Mouse (Mus musculus): ENCODE measurements around the gene Slc7a7. TPM values are rescaled to one million over a fixed set of nuclear protein-coding genes. Genes with fewer than 3 reads are reported as not detected.

Slc7a7 gene
- polyA plus RNA-seq, 1 experiment from 2014 or later = 6.2 TPM

GRCm38 (mm10) chr14:54384396-54384795 is 33.2 kb downstream of the Slc7a7 start:
- Histone ChIP-seq H3K27ac (no peak overlapping the region), H3K4me2 (replicated peaks) (no peak overlapping the region), H3K9me3 (ENCODE audit: control insufficient read depth, low read length) (no peaks in the 10 kb centered on the region), H3K4me3 (replicated peaks; ENCODE audit: low read length) (no peak overlapping the region), H3K27me3 (ENCODE audit: control insufficient read depth, insufficient read depth, low read length) (no peaks in the 10 kb centered on the region), H3K36me3 (replicated peaks; ENCODE audit: control insufficient read depth, insufficient read depth) (no peaks in the 10 kb centered on the region), H3K9ac (no peak overlapping the region), H3K4me1 (replicated peaks; ENCODE audit: control insufficient read depth, insufficient read depth, low read length) (no peaks in the 10 kb centered on the region)
- ATAC-seq (ENCODE audit: low FRiP score) = no peak
- DNase-seq (ENCODE audit: low spot score) = no peak
- WGBS = 93% methylated on average over 8 of the region's 8 CpGs

- 53% methylated on average over 4 of the region's 4 CpGs for WGBS
- Histone ChIP-seq H3K27me3 (ENCODE audit: control insufficient read depth, insufficient read depth, low read length) (no peaks in the 10 kb centered on the region), H3K27ac (no peak overlapping the region), H3K9ac (no peak overlapping the region), H3K4me3 (replicated peaks; ENCODE audit: low read length) (no peak overlapping the region), H3K4me2 (replicated peaks) (no peak overlapping the region), H3K4me1 (replicated peaks; ENCODE audit: control insufficient read depth, insufficient read depth, low read length) (no peaks in the 10 kb centered on the region), H3K36me3 (replicated peaks; ENCODE audit: control insufficient read depth, insufficient read depth) (no peaks in the 10 kb centered on the region), H3K9me3 (ENCODE audit: control insufficient read depth, low read length) (no peaks in the 10 kb centered on the region)
- DNase-seq (ENCODE audit: low spot score) (no peak), ATAC-seq (ENCODE audit: low FRiP score) (no peak)
Measured at GRCm38 (mm10) chr14:54383355-54383771, 34.2 kb downstream of the Slc7a7 start.

GRCm38 (mm10) chr14:54382641-54383040 is 34.9 kb downstream of the Slc7a7 start:
- Histone ChIP-seq H3K4me3 (replicated peaks; ENCODE audit: low read length) (no peak overlapping the region), H3K9me3 (ENCODE audit: control insufficient read depth, low read length) (no peaks in the 10 kb centered on the region), H3K4me2 (replicated peaks) (no peak overlapping the region), H3K4me1 (replicated peaks; ENCODE audit: control insufficient read depth, insufficient read depth, low read length) (no peaks in the 10 kb centered on the region), H3K27ac (no peak overlapping the region), H3K36me3 (replicated peaks; ENCODE audit: control insufficient read depth, insufficient read depth) (no peaks in the 10 kb centered on the region), H3K27me3 (ENCODE audit: control insufficient read depth, insufficient read depth, low read length) (no peaks in the 10 kb centered on the region), H3K9ac (no peak overlapping the region)
- DNase-seq (ENCODE audit: low spot score) = no peak
- no peak for ATAC-seq (ENCODE audit: low FRiP score)
- 36% methylated on average over 9 of the region's 9 CpGs for WGBS

GRCm38 (mm10) chr14:54381816-54382215 is 35.8 kb downstream of the Slc7a7 start:
- no peaks in the 10 kb centered on the region for H3K36me3 ChIP-seq (replicated peaks; ENCODE audit: control insufficient read depth, insufficient read depth)
- no peaks in the 10 kb centered on the region for H3K27me3 ChIP-seq (ENCODE audit: control insufficient read depth, insufficient read depth, low read length)
- ATAC-seq (ENCODE audit: low FRiP score) (no peak), DNase-seq (ENCODE audit: low spot score) (no peak)
- H3K9me3 ChIP-seq (ENCODE audit: control insufficient read depth, low read length) = no peaks in the 10 kb centered on the region
- H3K4me2 ChIP-seq (replicated peaks) = no peak overlapping the region
- H3K9ac ChIP-seq = no peak overlapping the region
- WGBS = 72% methylated on average over 10 of the region's 10 CpGs
- no peak overlapping the region for H3K27ac ChIP-seq
- H3K4me3 ChIP-seq (replicated peaks; ENCODE audit: low read length) = no peak overlapping the region
- H3K4me1 ChIP-seq (replicated peaks; ENCODE audit: control insufficient read depth, insufficient read depth, low read length) = no peaks in the 10 kb centered on the region

- no peaks in the 10 kb centered on the region for H3K27me3 ChIP-seq (ENCODE audit: control insufficient read depth, insufficient read depth, low read length)
- no peaks in the 10 kb centered on the region for H3K9me3 ChIP-seq (ENCODE audit: control insufficient read depth, low read length)
- H3K36me3 ChIP-seq (replicated peaks; ENCODE audit: control insufficient read depth, insufficient read depth) = no peaks in the 10 kb centered on the region
- no peak overlapping the region for H3K4me3 ChIP-seq (replicated peaks; ENCODE audit: low read length)
- DNase-seq (ENCODE audit: low spot score) (no peak), ATAC-seq (ENCODE audit: low FRiP score) (no peak)
- H3K9ac ChIP-seq = no peak overlapping the region
- no peak overlapping the region for H3K4me2 ChIP-seq (replicated peaks)
- H3K27ac ChIP-seq = no peak overlapping the region
- 72% methylated on average over 4 of the region's 4 CpGs for WGBS
- H3K4me1 ChIP-seq (replicated peaks; ENCODE audit: control insufficient read depth, insufficient read depth, low read length) = no peaks in the 10 kb centered on the region
Measured at GRCm38 (mm10) chr14:54380616-54381015, 37.0 kb downstream of the Slc7a7 start.

GRCm38 (mm10) chr14:54379571-54379970 is 38.0 kb downstream of the Slc7a7 start:
- H3K4me2 ChIP-seq (replicated peaks) = no peak overlapping the region
- ATAC-seq (ENCODE audit: low FRiP score) = no peak
- no peak overlapping the region for H3K9ac ChIP-seq
- no peaks in the 10 kb centered on the region for H3K27me3 ChIP-seq (ENCODE audit: control insufficient read depth, insufficient read depth, low read length)
- DNase-seq (ENCODE audit: low spot score) = no peak
- 84% methylated on average over 13 of the region's 13 CpGs for WGBS
- H3K27ac ChIP-seq = no peak overlapping the region
- H3K9me3 ChIP-seq (ENCODE audit: control insufficient read depth, low read length) = no peaks in the 10 kb centered on the region
- H3K4me1 ChIP-seq (replicated peaks; ENCODE audit: control insufficient read depth, insufficient read depth, low read length) = no peaks in the 10 kb centered on the region
- H3K36me3 ChIP-seq (replicated peaks; ENCODE audit: control insufficient read depth, insufficient read depth) = no peaks in the 10 kb centered on the region
- H3K4me3 ChIP-seq (replicated peaks; ENCODE audit: low read length) = no peak overlapping the region

GRCm38 (mm10) chr14:54377166-54377565 is 40.4 kb downstream of the Slc7a7 start:
- Histone ChIP-seq H3K27me3 (ENCODE audit: control insufficient read depth, insufficient read depth, low read length) (no peaks in the 10 kb centered on the region), H3K4me1 (replicated peaks; ENCODE audit: control insufficient read depth, insufficient read depth, low read length) (no peaks in the 10 kb centered on the region), H3K36me3 (replicated peaks; ENCODE audit: control insufficient read depth, insufficient read depth) (no peaks in the 10 kb centered on the region), H3K4me3 (replicated peaks; ENCODE audit: low read length) (no peak overlapping the region), H3K9me3 (ENCODE audit: control insufficient read depth, low read length) (no peaks in the 10 kb centered on the region), H3K27ac (no peak overlapping the region), H3K4me2 (replicated peaks) (no peak overlapping the region), H3K9ac (no peak overlapping the region)
- DNase-seq (ENCODE audit: low spot score) (no peak), ATAC-seq (ENCODE audit: low FRiP score) (no peak)
- 90% methylated on average over 6 of the region's 6 CpGs for WGBS

GRCm38 (mm10) chr14:54375916-54376315 is 41.7 kb downstream of the Slc7a7 start:
- no peak overlapping the region for H3K4me3 ChIP-seq (replicated peaks; ENCODE audit: low read length)
- H3K27ac ChIP-seq = no peak overlapping the region
- H3K4me2 ChIP-seq (replicated peaks) = no peak overlapping the region
- ATAC-seq (ENCODE audit: low FRiP score) = no peak
- DNase-seq (ENCODE audit: low spot score) = no peak
- no peaks in the 10 kb centered on the region for H3K4me1 ChIP-seq (replicated peaks; ENCODE audit: control insufficient read depth, insufficient read depth, low read length)
- no peaks in the 10 kb centered on the region for H3K9me3 ChIP-seq (ENCODE audit: control insufficient read depth, low read length)
- H3K9ac ChIP-seq = no peak overlapping the region
- WGBS = 79% methylated on average over 3 of the region's 3 CpGs
- H3K36me3 ChIP-seq (replicated peaks; ENCODE audit: control insufficient read depth, insufficient read depth) = 0 out of 2 replicates have a peak, but pooled peaks cover 3% of the 10 kb centered on the region
- no peaks in the 10 kb centered on the region for H3K27me3 ChIP-seq (ENCODE audit: control insufficient read depth, insufficient read depth, low read length)

GRCm38 (mm10) chr14:54372923-54373322 is 44.7 kb downstream of the Slc7a7 start:
- no peak overlapping the region for H3K9ac ChIP-seq
- H3K27me3 ChIP-seq (ENCODE audit: control insufficient read depth, insufficient read depth, low read length) = no peaks in the 10 kb centered on the region
- no peaks in the 10 kb centered on the region for H3K9me3 ChIP-seq (ENCODE audit: control insufficient read depth, low read length)
- H3K36me3 ChIP-seq (replicated peaks; ENCODE audit: control insufficient read depth, insufficient read depth) = peaks cover 32% of the 10 kb centered on the region
- no peak overlapping the region for H3K4me3 ChIP-seq (replicated peaks; ENCODE audit: low read length)
- H3K27ac ChIP-seq = no peak overlapping the region
- H3K4me1 ChIP-seq (replicated peaks; ENCODE audit: control insufficient read depth, insufficient read depth, low read length) = no peaks in the 10 kb centered on the region
- ATAC-seq (ENCODE audit: low FRiP score) (no peak), DNase-seq (ENCODE audit: low spot score) (no peak)
- H3K4me2 ChIP-seq (replicated peaks) = no peak overlapping the region
- WGBS = 94% methylated on average over 9 of the region's 9 CpGs

GRCm38 (mm10) chr14:54371460-54371859 is 46.1 kb downstream of the Slc7a7 start:
- H3K27me3 ChIP-seq (ENCODE audit: control insufficient read depth, insufficient read depth, low read length) = no peaks in the 10 kb centered on the region
- WGBS = 95% methylated on average over 10 of the region's 10 CpGs
- H3K9me3 ChIP-seq (ENCODE audit: control insufficient read depth, low read length) = no peaks in the 10 kb centered on the region
- peak; percentile 60; the same call in 1 of the 2 replicates for ATAC-seq (ENCODE audit: low FRiP score)
- H3K36me3 ChIP-seq (replicated peaks; ENCODE audit: control insufficient read depth, insufficient read depth) = peaks cover 47% of the 10 kb centered on the region
- no peak for DNase-seq (ENCODE audit: low spot score)
- H3K27ac ChIP-seq = no peak overlapping the region
- no peak overlapping the region for H3K9ac ChIP-seq
- no peak overlapping the region for H3K4me2 ChIP-seq (replicated peaks)
- no peaks in the 10 kb centered on the region for H3K4me1 ChIP-seq (replicated peaks; ENCODE audit: control insufficient read depth, insufficient read depth, low read length)
- no peak overlapping the region for H3K4me3 ChIP-seq (replicated peaks; ENCODE audit: low read length)
